Mouse (Mus musculus): ENCODE data around the gene Arl10.

DNA sequence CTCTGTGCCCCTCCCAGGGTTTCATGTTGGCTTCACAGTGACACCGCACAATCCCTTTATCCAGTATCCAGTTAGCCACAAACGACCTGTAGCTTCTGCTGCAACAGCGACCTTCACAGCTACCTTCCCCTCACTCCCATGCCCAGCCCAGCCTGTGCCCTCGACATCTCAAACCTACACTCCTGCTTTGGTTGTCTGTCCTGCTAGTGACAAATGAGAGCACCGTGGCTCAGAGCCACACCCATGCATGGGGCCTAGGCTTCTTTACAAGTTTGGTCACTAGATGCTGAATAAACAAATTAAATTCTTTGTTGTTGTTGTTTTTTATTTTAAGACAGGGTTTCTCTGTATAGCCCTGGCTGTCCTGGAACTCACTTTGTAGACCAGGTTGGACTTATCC is 32.4 kb downstream of the Arl10 start:
- TF ChIP-seq CTCF (IDR thresholded peaks at IDR 0.05; ENCODE audit: borderline replicate concordance, insufficient read depth, low read length) (no peak), POLR2A (IDR thresholded peaks at IDR 0.05; ENCODE audit: low read depth, low read length) (no peak)
